Mouse (Mus musculus) intestine, embryonic 14.5 days (tissue): ENCODE data around the gene Adssl1. TPM values are rescaled to one million over a fixed set of nuclear protein-coding genes. Genes with fewer than 3 reads are reported as not detected.

Experiments used
- ATAC-seq: fragments of 200-750 bp; cut with Nextera tagmentation; replicated peaks from 2 replicates; pipeline ENCODE4 v1.8.0; 2017; ENCODE audit warnings: low read depth, moderate number of reproducible peaks, moderate TSS enrichment, moderate library complexity; ENCODE audit not compliant: low FRiP score, low TSS enrichment
- DNase-seq: peaks from one replicate; pipeline ENCODE4 v3.0.0-alpha.2; 2018; ENCODE audit warnings: low spot score
- H3K27ac ChIP-seq: fragments of 300-500 bp; sonication (generic); 2 replicates; pipeline ENCODE4 v1.5.1; 2014; ENCODE audit warnings: low read depth, mild to moderate bottlenecking, control low read depth
- H3K27me3 ChIP-seq: fragments of 300-500 bp; sonication (generic); replicated peaks from 2 replicates; pipeline ENCODE4 v1.6.1; 2014; ENCODE audit warnings: low read length, control low read depth; ENCODE audit not compliant: control insufficient read depth, insufficient read depth
- H3K36me3 ChIP-seq: fragments of 300-500 bp; sonication (generic); 2 replicates; pipeline ENCODE4 v1.6.1; 2014; ENCODE audit warnings: low read length, control low read depth; ENCODE audit not compliant: control insufficient read depth, insufficient read depth
- H3K4me1 ChIP-seq: fragments of 300-500 bp; sonication (generic); replicated peaks from 2 replicates; pipeline ENCODE4 v1.6.1; 2014; ENCODE audit warnings: low read length, control low read depth, mixed read lengths; ENCODE audit not compliant: control insufficient read depth, insufficient read depth
- H3K4me2 ChIP-seq: fragments of 300-500 bp; sonication (generic); 2 replicates; pipeline ENCODE4 v1.6.1; 2014; ENCODE audit warnings: low read length
- H3K4me3 ChIP-seq: fragments of 300-500 bp; sonication (generic); 2 replicates; pipeline ENCODE4 v1.5.1; 2014; ENCODE audit warnings: low read depth, low read length, control low read depth, mixed read lengths
- H3K9ac ChIP-seq: fragments of 300-500 bp; sonication (generic); 2 replicates; pipeline ENCODE4 v1.6.1; 2014; ENCODE audit warnings: mild to moderate bottlenecking, low read length
- H3K9me3 ChIP-seq: fragments of 300-500 bp; sonication (generic); 2 replicates; pipeline ENCODE4 v1.6.1; 2016; ENCODE audit warnings: low read length, control low read depth; ENCODE audit not compliant: control insufficient read depth
- WGBS: fragments of 180-500 bp; shearing (Covaris S2); extraction: QIAGEN DNeasy Blood & Tissue Kit; methylation state at CpG from one replicate; pipeline ENCODE4 v1.1.7; 2014; 5-methylcytosine and 5-hydroxymethylcytosine counted together
- polyA plus RNA-seq: library from polyadenylated mRNA; unstranded; fragments of >200 nt; fragmentation: Nextera tagmentation; extraction: Ambion mirVana; gene quantifications from 2 replicates; pipeline ENCODE4 v1.2.1, GENCODE M21; 2014

Adssl1 gene
- polyA plus RNA-seq, 1 experiment from 2014 or later, result 1.8 TPM

DNA sequence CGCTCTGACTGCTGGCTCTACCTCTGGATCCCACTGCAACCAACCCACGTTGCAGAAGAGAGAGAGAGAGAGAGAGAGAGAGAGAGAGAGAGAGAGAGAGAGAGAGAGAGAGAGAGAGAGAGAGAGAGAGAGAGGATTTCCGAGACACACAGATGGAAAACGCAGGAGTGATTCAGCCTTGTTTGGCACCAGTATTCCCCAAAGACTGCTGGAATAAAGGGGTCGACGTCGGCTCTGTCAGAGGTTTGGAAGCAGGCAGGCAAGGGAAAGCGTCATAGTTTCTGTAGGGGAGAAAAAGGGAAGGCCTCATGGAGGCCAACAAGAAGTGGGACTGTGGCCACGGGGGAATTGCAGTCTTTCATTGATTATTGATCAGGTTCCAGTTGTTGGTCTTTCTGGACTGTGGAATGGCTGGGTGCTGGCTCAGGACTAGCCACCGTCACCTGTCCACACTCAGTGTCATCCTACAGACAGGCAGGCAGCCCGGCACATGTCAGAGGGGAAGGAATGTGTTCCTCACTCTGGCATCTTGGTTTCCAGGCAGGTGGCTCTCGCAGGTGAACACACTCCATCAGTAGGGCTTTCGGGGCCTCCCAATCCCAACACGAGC, 22.8 kb upstream of the Adssl1 start:
- no peak overlapping the region for H3K4me2 ChIP-seq
- no peak overlapping the region for H3K27ac ChIP-seq
- no peaks in the 10 kb centered on the region for H3K9me3 ChIP-seq
- H3K9ac ChIP-seq, result no peak overlapping the region
- no peaks in the 10 kb centered on the region for H3K27me3 ChIP-seq
- H3K4me3 ChIP-seq, result no peak overlapping the region
- 74% methylated on average over 14 of the region's 14 CpGs for WGBS
- peaks cover 21% of the 10 kb centered on the region for H3K4me1 ChIP-seq
- H3K36me3 ChIP-seq, result no peaks in the 10 kb centered on the region
- ATAC-seq (no peak), DNase-seq (no peak)

DNA sequence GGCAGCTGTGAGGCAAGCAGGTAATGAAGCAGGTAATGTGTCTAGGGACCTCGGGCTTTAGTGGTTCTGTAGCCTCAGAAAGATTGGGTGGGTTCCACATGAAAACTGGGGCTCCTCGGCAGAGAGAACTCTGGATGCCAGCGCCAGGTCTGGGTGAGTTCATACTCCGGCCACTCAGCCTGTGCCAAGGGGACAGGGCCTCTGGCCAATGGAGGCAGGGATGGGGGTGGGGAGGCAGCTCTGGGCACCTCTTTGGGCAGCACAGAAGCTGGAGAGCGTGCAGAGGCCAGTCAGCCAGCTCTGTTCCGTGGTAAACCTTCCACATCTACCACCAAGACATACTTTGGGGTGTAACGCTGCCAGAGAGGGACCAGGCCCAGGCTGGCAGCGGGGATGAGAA, 22.2 kb upstream of the Adssl1 start:
- H3K36me3 ChIP-seq, result no peaks in the 10 kb centered on the region
- ATAC-seq (no peak), DNase-seq (no peak)
- H3K4me3 ChIP-seq, result no peak overlapping the region
- H3K27ac ChIP-seq, result no peak overlapping the region
- peaks cover 21% of the 10 kb centered on the region for H3K4me1 ChIP-seq
- H3K9ac ChIP-seq, result no peak overlapping the region
- H3K4me2 ChIP-seq, result no peak overlapping the region
- no peaks in the 10 kb centered on the region for H3K27me3 ChIP-seq
- H3K9me3 ChIP-seq, result no peaks in the 10 kb centered on the region
- 90% methylated on average over 8 of the region's 8 CpGs for WGBS

DNA sequence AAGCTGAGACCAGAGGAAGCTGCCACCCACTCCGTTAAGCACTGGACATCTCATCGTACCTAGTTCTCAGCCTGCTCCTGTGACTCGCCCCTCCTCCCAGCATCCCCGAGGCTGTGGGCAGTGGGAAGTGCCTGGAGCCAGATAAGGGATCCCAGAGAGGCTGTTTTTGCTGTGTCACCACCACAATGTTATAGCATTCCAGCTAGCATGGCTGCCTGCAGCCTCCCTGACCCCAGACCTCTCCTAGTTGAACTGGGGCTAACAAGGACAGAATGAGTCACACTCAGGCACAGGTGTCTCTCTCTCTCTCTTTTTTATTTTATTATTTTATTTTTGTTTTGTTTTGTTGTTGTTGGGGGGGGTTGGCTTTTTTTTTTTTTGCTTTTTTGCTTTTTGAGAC, 20.6 kb upstream of the Adssl1 start:
- no peak overlapping the region for H3K4me2 ChIP-seq
- ATAC-seq, result no peak
- H3K9me3 ChIP-seq, result no peaks in the 10 kb centered on the region
- H3K9ac ChIP-seq, result no peak overlapping the region
- WGBS, result 35% methylated on average over 4 of the region's 4 CpGs
- no peak overlapping the region for H3K27ac ChIP-seq
- no peaks in the 10 kb centered on the region for H3K36me3 ChIP-seq
- H3K27me3 ChIP-seq, result no peaks in the 10 kb centered on the region
- peaks cover 13% of the 10 kb centered on the region for H3K4me1 ChIP-seq
- no peak for DNase-seq
- H3K4me3 ChIP-seq, result no peak overlapping the region

DNA sequence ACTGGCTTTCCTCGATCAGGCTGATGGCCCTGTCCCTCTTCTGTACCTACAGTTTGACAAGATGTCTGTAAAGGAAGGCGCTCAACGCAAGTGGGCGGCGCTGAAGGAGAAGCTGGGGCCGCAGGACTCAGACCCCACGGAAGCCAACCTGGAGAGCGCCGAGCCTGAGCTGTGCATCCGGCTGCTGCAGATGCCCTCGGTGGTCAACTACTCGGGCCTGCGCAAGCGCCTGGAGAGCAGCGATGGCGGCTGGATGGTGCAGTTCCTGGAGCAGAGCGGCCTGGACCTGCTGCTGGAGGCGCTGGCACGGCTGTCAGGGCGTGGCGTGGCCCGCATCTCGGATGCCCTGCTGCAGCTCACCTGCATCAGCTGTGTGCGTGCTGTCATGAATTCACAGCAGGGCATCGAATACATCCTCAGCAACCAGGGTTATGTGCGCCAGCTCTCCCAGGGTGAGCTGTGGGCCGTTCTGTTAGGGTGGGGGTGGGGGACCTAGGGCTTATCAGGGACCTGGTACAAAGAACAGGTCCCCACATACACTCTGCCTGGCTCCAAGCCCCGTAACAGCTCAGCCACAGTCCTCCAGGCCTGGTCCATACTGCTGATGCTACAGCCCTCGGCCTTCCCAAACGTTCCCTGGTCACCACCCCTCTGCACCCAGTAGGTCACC, 19.8 kb upstream of the Adssl1 start:
- DNase-seq, result no peak
- no peaks in the 10 kb centered on the region for H3K9me3 ChIP-seq
- no peak overlapping the region for H3K9ac ChIP-seq
- H3K36me3 ChIP-seq, result no peaks in the 10 kb centered on the region
- WGBS, result 86% methylated on average over 30 of the region's 30 CpGs
- H3K4me2 ChIP-seq, result no peak overlapping the region
- no peaks in the 10 kb centered on the region for H3K27me3 ChIP-seq
- no peak for ATAC-seq
- no peak overlapping the region for H3K4me3 ChIP-seq
- no peak overlapping the region for H3K27ac ChIP-seq
- H3K4me1 ChIP-seq, result peaks cover 6% of the 10 kb centered on the region; the same call in 1 of the 2 replicates

DNA sequence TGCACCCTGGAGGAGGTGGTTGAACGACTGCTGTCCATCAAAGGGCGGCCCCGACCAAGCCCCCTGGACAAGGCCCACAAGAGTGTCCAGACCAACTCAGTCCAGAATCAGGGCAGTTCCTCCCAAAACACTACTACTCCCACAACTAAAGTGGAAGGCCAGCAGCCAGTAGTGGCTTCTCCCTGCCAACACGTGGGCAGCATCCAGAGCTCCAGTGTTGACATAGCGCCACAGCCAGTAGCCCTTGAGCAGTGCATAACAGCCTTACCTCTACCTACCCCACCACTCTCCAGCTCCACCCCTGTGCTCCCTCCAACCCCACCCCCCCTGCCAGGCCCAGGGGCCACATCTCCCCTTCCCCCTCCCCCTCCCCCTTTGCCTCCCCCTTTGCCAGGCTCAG, 15.8 kb upstream of the Adssl1 start:
- no peak for ATAC-seq
- 79% methylated on average over 5 of the region's 5 CpGs for WGBS

DNA sequence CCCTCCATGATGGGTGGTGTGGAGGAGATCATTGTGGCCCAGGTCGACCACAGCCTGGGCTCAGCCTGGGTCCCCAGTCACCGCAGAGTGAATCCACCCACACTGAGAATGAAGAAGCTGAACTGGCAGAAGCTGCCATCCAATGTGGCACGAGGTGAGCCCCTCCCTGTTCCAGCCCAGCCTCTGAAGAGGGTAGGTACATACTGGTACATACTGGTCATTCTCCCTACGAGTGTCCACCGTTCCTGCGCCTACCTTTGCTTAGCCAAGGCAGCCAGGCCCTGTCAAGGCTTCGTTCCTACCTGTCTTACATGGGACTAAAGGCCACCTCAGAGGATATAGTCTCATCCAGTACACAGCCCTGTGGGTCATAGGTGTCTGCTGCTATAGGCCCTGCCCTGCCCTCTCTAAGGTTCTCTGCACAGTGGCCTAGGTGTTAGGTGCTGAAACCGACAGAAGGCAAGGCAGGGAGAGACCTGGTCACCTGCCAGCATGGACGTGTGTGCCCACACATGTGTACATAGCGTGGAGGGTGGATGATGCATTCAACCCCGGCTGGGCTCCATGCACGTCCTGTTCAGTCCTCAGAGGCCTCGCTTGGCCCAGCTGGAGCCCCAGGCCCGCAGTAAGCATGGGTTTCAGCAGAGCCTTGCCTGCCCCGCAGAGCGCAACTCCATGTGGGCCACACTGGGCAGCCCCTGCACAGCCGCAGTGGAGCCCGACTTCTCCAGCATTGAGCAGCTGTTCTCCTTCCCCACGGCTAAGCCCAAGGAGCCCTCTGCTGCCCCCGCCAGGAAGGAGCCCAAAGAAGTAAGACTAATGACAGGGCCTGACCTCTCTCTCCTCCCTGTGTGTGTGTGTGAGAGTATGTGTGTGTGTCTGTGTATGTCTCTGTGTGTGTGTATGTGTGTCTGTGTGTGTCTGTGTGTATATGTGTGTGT, 14.9 kb upstream of the Adssl1 start:
- Histone ChIP-seq H3K9me3 (no peaks in the 10 kb centered on the region), H3K27me3 (no peaks in the 10 kb centered on the region), H3K4me1 (0 out of 2 replicates have a peak, but pooled peaks cover 6% of the 10 kb centered on the region), H3K4me2 (no peak overlapping the region), H3K9ac (no peak overlapping the region), H3K27ac (no peak overlapping the region), H3K36me3 (peaks cover 6% of the 10 kb centered on the region; the same call in 1 of the 2 replicates), H3K4me3 (no peak overlapping the region)
- 69% methylated on average over 20 of the region's 20 CpGs for whole genome bisulfite sequencing
- DNase-seq (peak; percentile 77), ATAC-seq (peak; percentile 62)

More for the DNA sequence above, 15.8 kb upstream of the Adssl1 start:
- Histone ChIP-seq H3K36me3 (peaks cover 5% of the 10 kb centered on the region; the same call in 1 of the 2 replicates), H3K27ac (no peak overlapping the region), H3K4me2 (no peak overlapping the region), H3K9ac (no peak overlapping the region), H3K9me3 (no peaks in the 10 kb centered on the region), H3K27me3 (no peaks in the 10 kb centered on the region), H3K4me3 (no peak overlapping the region), H3K4me1 (0 out of 2 replicates have a peak, but pooled peaks cover 6% of the 10 kb centered on the region)
- no peak for DNase-seq

DNA sequence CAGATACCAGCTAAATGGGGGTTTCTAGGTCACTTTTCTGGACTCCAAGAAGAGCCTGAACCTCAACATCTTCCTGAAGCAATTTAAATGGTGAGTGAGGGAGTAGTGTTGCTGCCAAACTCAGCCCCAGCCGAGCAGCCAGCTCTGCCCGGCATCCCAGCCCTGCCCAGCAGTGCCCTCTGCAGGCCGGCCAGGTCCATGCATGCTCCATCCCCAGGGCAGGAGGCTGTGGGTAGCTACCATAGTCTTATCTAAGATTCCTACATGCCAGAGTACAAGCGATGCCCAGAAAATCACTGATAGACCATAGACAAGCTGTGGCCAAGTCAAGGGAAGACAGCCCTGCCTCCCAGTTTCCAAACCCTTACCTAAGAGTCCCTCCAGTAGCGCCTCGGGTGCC, 14.1 kb upstream of the Adssl1 start:
- H3K9me3 ChIP-seq, result no peaks in the 10 kb centered on the region
- DNase-seq, result peak; percentile 86
- WGBS, result 46% methylated on average over 6 of the region's 6 CpGs
- peak; percentile 60; the same call in 1 of the 2 replicates for ATAC-seq
- peaks cover 10% of the 10 kb centered on the region; the same call in 1 of the 2 replicates for H3K36me3 ChIP-seq
- no peak overlapping the region for H3K4me3 ChIP-seq
- no peak overlapping the region for H3K4me2 ChIP-seq
- H3K4me1 ChIP-seq, result 0 out of 2 replicates have a peak, but pooled peaks cover 6% of the 10 kb centered on the region
- no peak overlapping the region for H3K27ac ChIP-seq
- H3K27me3 ChIP-seq, result no peaks in the 10 kb centered on the region
- no peak overlapping the region for H3K9ac ChIP-seq

DNA sequence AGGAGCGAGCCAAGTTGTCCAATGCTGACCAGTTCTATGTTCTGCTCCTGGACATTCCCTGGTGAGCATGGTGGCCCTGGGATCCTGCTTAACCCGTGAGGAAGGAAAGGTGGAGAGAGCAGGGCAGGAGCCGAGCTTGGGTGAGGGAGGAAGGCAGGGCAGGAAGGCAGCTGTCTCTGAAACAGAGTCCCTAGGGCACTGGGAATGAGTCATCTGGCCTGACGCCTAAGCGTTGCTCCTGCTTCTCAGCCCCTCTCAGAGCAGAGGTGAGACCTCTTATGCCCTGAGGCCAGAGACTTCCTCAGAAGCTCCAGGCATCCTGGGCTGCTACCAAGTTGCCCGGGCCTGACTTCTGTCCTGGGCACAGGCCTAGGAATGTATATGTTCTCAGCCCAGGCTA, 12.8 kb upstream of the Adssl1 start:
- Histone ChIP-seq H3K4me1 (0 out of 2 replicates have a peak, but pooled peaks cover 6% of the 10 kb centered on the region), H3K9ac (no peak overlapping the region), H3K36me3 (peaks cover 10% of the 10 kb centered on the region; the same call in 1 of the 2 replicates), H3K27ac (no peak overlapping the region), H3K4me3 (no peak overlapping the region), H3K9me3 (no peaks in the 10 kb centered on the region), H3K27me3 (no peaks in the 10 kb centered on the region), H3K4me2 (no peak overlapping the region)
- 83% methylated on average over 6 of the region's 6 CpGs for WGBS
- ATAC-seq (no peak), DNase-seq (no peak)
